Mouse (Mus musculus): ENCODE data around the gene Pex11b. TPM values are rescaled to one million over a fixed set of nuclear protein-coding genes. Genes with fewer than 3 reads are reported as not detected.
A peak's percentile ranks its signal among the peaks of the same experiment; 100 is the strongest.
"Not testable (repeated sequence)": the region's sequence is repeated elsewhere in the genome, so short reads cannot be mapped to it uniquely, and the experiment has no call there.

The Pex11b gene
- polyA plus RNA-seq, 1 experiment from 2014 or later = 54.2 TPM

DNA sequence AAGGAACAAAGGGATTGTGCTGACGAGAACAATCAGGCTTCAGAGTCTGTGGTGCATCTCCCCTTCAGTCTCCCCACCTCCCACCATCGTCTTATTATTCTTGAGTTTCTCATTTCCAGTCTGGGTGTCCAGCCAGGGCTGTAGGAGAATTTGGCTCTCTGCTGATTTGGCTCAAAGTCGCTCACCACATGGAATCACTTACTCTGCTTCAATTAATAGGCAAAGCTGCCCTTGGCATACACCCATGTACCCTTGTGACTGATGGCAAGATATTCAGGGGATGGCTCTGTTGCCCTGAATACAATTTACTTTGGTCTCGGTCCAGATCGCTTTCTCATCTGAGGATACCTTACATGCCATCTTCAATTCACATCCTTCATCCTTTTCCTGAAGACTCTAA lies 31.9 kb upstream of the Pex11b start:
- Histone ChIP-seq H3K27me3 (ENCODE audit: control insufficient read depth, insufficient read depth, low read depth, low read length) (peaks cover 6% of the 10 kb centered on the region), H3K4me1 (replicated peaks; ENCODE audit: control insufficient read depth, insufficient read depth, low read length) (peaks cover 12% of the 10 kb centered on the region; the same call in 1 of the 2 replicates), H3K9ac (ENCODE audit: low read length) (peak overlapping the region; percentile 82), H3K4me3 (ENCODE audit: low read length) (peak overlapping the region; percentile 70), H3K36me3 (ENCODE audit: control insufficient read depth, insufficient read depth, low read length) (no peaks in the 10 kb centered on the region), H3K4me2 (ENCODE audit: low read depth, low read length) (peak overlapping the region; percentile 69), H3K27ac (ENCODE audit: low read length) (peak overlapping the region; percentile 98), H3K9me3 (ENCODE audit: control insufficient read depth, low read length) (no peaks in the 10 kb centered on the region)
- no peak for ATAC-seq (ENCODE audit: low read depth)
- WGBS = 56% methylated on average over 5 of the region's 5 CpGs

DNA sequence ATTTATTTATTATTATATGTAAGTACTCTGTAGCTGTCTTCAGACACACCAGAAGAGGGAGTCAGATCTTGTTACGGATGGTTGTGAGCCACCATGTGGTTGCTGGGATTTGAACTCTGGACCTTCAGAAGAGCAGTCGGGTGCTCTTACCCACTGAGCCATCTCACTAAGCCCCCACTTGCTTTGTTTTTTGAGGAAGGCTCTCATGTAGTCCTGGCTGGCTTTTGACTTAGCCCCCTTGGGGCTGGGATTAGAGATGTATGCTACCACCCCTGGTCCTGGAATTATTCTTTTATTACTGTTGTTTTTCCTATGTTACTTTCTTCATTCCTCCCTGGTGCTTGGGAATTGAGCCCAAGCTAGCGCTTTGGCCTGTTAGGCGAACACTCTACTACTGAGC lies 29.2 kb upstream of the Pex11b start:
- not testable (repeated sequence) for H3K36me3 ChIP-seq (ENCODE audit: control insufficient read depth, insufficient read depth, low read length); H3K4me2 ChIP-seq (ENCODE audit: low read depth, low read length); H3K9me3 ChIP-seq (ENCODE audit: control insufficient read depth, low read length); H3K9ac ChIP-seq (ENCODE audit: low read length); ATAC-seq (ENCODE audit: low read depth); H3K27ac ChIP-seq (ENCODE audit: low read length); H3K4me3 ChIP-seq (ENCODE audit: low read length); H3K4me1 ChIP-seq (replicated peaks; ENCODE audit: control insufficient read depth, insufficient read depth, low read length); H3K27me3 ChIP-seq (ENCODE audit: control insufficient read depth, insufficient read depth, low read depth, low read length)
- WGBS = 87% methylated on average over 3 of the region's 4 CpGs

DNA sequence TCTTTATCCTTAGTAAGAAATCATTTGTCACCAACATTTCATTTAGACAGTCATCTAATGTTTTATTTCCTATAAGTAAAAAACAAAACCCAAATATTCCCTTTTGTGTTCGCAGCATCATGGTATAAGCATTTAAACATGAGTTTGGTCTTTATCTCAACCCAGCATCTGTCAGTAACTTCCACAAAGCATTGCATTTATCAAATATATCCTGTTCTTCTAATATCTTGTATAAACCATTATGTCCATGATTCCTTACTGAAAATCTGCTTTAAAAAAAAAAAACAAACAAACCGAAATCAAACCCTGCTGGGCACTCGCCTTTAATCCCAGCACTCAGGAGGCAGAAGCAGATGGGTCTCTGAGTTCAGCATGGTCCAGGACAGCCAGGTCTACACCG lies 28.6 kb upstream of the Pex11b start:
- Histone ChIP-seq H3K4me1 (replicated peaks; ENCODE audit: control insufficient read depth, insufficient read depth, low read length) (peaks cover 5% of the 10 kb centered on the region; the same call in 1 of the 2 replicates), H3K27me3 (ENCODE audit: control insufficient read depth, insufficient read depth, low read depth, low read length) (no peaks in the 10 kb centered on the region), H3K27ac (ENCODE audit: low read length) (no peak overlapping the region), H3K4me3 (ENCODE audit: low read length) (no peak overlapping the region), H3K36me3 (ENCODE audit: control insufficient read depth, insufficient read depth, low read length) (no peaks in the 10 kb centered on the region), H3K9me3 (ENCODE audit: control insufficient read depth, low read length) (no peaks in the 10 kb centered on the region), H3K4me2 (ENCODE audit: low read depth, low read length) (no peak overlapping the region), H3K9ac (ENCODE audit: low read length) (no peak overlapping the region)
- no peak for ATAC-seq (ENCODE audit: low read depth)
- 79% methylated on average over 4 of the region's 4 CpGs for WGBS

DNA sequence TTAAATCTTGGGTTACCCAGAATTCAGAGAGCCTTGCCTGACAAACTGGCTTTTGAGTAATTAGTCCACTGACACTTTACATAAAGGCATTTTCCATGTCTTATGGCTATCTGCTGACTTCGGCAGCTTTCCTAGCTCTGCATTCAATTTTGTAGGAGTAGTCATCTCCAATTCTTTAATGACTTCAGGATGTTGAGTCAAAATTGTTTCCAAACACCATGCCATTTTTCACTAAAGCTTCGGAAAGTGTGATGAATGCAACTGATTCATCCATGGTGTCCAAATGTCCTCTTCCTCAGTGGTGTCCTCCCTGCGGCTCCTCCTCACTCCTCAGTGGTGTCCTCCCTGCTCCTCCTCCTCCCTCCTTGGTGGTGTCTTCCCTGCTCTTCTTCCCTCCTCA lies 17.2 kb upstream of the Pex11b start:
- Histone ChIP-seq H3K4me2 (ENCODE audit: low read depth, low read length) (no peak overlapping the region), H3K36me3 (ENCODE audit: control insufficient read depth, insufficient read depth, low read length) (peaks cover 9% of the 10 kb centered on the region), H3K9me3 (ENCODE audit: control insufficient read depth, low read length) (no peaks in the 10 kb centered on the region), H3K4me3 (ENCODE audit: low read length) (no peak overlapping the region), H3K27ac (ENCODE audit: low read length) (no peak overlapping the region), H3K9ac (ENCODE audit: low read length) (no peak overlapping the region), H3K4me1 (replicated peaks; ENCODE audit: control insufficient read depth, insufficient read depth, low read length) (no peaks in the 10 kb centered on the region), H3K27me3 (ENCODE audit: control insufficient read depth, insufficient read depth, low read depth, low read length) (no peaks in the 10 kb centered on the region)
- ATAC-seq (ENCODE audit: low read depth) = no peak
- 87% methylated on average over 3 of the region's 3 CpGs for WGBS

DNA sequence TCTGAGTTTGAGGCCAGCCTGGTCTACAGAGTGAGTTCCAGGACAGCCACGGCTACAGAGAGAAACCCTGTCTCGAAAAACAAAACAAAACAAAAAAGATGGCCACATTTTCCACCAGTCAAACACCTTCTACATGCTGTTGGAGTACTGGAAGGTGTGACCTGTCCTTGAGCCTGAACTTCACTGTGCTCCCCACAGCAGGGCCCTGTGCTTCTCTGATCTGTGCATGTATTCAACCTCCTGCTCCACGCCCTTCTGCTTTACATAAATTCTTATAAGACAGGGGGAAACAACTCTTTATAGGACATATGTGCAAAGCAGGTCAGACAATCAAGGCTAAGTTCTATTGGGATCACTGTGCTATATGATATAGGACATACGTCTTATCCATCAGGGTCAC lies 12.0 kb upstream of the Pex11b start:
- ATAC-seq (ENCODE audit: low read depth) = no peak
- Histone ChIP-seq H3K9ac (ENCODE audit: low read length) (no peak overlapping the region), H3K4me3 (ENCODE audit: low read length) (no peak overlapping the region), H3K27me3 (ENCODE audit: control insufficient read depth, insufficient read depth, low read depth, low read length) (no peaks in the 10 kb centered on the region), H3K36me3 (ENCODE audit: control insufficient read depth, insufficient read depth, low read length) (peaks cover 10% of the 10 kb centered on the region), H3K4me2 (ENCODE audit: low read depth, low read length) (no peak overlapping the region), H3K9me3 (ENCODE audit: control insufficient read depth, low read length) (no peaks in the 10 kb centered on the region), H3K27ac (ENCODE audit: low read length) (no peak overlapping the region), H3K4me1 (replicated peaks; ENCODE audit: control insufficient read depth, insufficient read depth, low read length) (no peaks in the 10 kb centered on the region)
- WGBS = 79% methylated on average over 4 of the region's 4 CpGs

DNA sequence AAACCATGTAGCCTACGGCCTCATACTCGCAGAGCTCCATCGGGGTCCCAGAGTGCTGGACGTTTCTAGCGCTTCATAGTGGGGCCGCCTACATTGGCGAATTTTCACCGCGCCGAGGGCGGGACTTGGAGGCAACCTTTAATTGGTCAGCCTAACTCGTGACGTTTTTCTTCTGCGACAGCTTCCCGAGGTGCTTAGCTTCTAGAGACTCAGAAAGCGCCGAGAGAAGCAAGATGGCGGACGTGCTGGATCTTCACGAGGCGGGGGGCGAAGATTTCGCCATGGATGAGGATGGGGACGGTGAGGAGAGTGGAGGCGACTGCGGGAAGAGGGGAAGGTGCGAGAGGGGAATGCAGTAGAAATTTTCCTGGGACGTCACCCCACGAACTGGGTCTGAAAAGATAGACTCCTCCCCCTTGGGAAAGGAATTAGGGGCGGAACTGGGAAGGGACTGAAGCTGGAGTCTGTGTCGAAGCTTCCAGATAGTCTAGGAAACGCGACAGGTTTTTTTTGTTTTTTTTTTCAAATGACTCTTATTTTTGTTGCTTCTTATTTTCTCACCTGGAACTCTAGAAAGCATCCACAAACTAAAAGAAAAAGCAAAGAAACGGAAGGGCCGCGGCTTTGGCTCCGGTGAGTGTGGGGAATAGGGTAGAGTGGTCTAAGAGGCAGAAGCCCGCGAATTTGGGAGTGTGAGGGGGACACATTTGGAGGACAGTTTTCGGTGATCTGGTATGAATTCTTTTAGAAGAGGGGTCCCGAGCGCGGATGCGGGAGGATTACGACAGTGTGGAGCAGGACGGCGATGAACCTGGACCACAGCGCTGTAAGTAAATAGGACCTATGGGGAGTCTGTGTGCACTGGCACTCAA lies 5.2 kb upstream of the Pex11b start, which contains the start of gene Rbm8a:
Gene Rbm8a, plus strand, starts transcription at position 205 of the 872 bp plus-strand sequence.
- no peaks in the 10 kb centered on the region for H3K27me3 ChIP-seq (ENCODE audit: control insufficient read depth, insufficient read depth, low read depth, low read length)
- H3K9me3 ChIP-seq (ENCODE audit: control insufficient read depth, low read length) = no peaks in the 10 kb centered on the region
- ATAC-seq (ENCODE audit: low read depth) = peak; percentile 96
- peak within 1 kb of the TSS; percentile 83 for H3K9ac ChIP-seq (ENCODE audit: low read length)
- H3K4me3 ChIP-seq (ENCODE audit: low read length) = peak within 1 kb of the TSS; percentile 90
- peaks cover 14% of the 10 kb centered on the region for H3K36me3 ChIP-seq (ENCODE audit: control insufficient read depth, insufficient read depth, low read length)
- WGBS = under 1% methylated on average over 48 of the region's 48 CpGs
- H3K27ac ChIP-seq (ENCODE audit: low read length) = peak within 1 kb of the TSS; percentile 79
- H3K4me1 ChIP-seq (replicated peaks; ENCODE audit: control insufficient read depth, insufficient read depth, low read length) = peaks cover 12% of the 10 kb centered on the region; the same call in 1 of the 2 replicates
- peak within 1 kb of the TSS; percentile 95 for H3K4me2 ChIP-seq (ENCODE audit: low read depth, low read length)

DNA sequence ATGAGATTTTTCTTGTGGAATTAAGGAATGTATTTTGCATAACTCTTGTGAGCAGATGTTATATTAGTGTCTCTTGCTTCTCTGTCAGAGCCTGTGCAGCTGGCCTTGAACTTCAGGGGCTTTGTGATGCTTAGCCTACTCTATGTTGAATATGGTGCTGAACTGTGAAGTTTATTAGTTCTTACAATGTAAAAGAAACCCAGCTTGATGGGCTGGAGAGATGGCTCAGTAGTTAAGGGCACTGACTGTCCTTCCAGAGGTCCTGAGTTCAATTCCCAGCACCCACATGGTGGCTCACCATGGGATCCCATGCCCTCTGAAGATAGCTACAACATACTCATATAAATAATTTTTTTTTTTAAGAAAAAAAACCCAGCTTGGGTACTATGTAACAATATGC lies 3.1 kb upstream of the Pex11b start:
- H3K27me3 ChIP-seq (ENCODE audit: control insufficient read depth, insufficient read depth, low read depth, low read length) = no peaks in the 10 kb centered on the region
- H3K36me3 ChIP-seq (ENCODE audit: control insufficient read depth, insufficient read depth, low read length) = peaks cover 14% of the 10 kb centered on the region
- ATAC-seq (ENCODE audit: low read depth) = no peak
- no peak overlapping the region for H3K4me3 ChIP-seq (ENCODE audit: low read length)
- no peak overlapping the region for H3K9ac ChIP-seq (ENCODE audit: low read length)
- H3K9me3 ChIP-seq (ENCODE audit: control insufficient read depth, low read length) = no peaks in the 10 kb centered on the region
- peaks cover 23% of the 10 kb centered on the region for H3K4me1 ChIP-seq (replicated peaks; ENCODE audit: control insufficient read depth, insufficient read depth, low read length)
- H3K4me2 ChIP-seq (ENCODE audit: low read depth, low read length) = no peak overlapping the region
- no peak overlapping the region for H3K27ac ChIP-seq (ENCODE audit: low read length)

DNA sequence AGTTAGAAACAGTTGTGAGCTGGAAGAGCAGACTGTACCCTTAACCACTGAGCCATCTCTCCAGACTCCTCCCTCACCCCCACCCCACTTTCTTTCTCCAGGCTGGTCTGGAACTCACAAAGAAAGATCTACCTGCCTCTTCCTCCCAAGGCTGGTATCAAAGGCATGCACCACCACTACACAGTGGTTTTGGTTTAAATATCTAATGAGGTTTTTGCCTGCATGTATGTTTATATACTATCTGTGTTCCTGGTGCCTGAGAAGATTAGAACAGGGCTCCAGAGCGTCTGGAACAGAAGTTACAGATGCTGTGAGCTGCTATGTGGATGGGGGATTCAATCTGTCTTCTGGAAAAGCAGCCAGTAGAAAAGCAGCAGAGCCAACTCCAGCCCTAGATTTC lies 1.2 kb upstream of the Pex11b start:
- 61% methylated on average over 1 of the region's 1 CpGs for WGBS
- no peak for ATAC-seq (ENCODE audit: low read depth)
- Histone ChIP-seq H3K4me1 (replicated peaks; ENCODE audit: control insufficient read depth, insufficient read depth, low read length) (peaks cover 22% of the 10 kb centered on the region), H3K36me3 (ENCODE audit: control insufficient read depth, insufficient read depth, low read length) (peaks cover 20% of the 10 kb centered on the region), H3K9me3 (ENCODE audit: control insufficient read depth, low read length) (no peaks in the 10 kb centered on the region), H3K9ac (ENCODE audit: low read length) (no peak overlapping the region), H3K27ac (ENCODE audit: low read length) (no peak overlapping the region), H3K27me3 (ENCODE audit: control insufficient read depth, insufficient read depth, low read depth, low read length) (no peaks in the 10 kb centered on the region), H3K4me2 (ENCODE audit: low read depth, low read length) (no peak overlapping the region), H3K4me3 (ENCODE audit: low read length) (no peak overlapping the region)

DNA sequence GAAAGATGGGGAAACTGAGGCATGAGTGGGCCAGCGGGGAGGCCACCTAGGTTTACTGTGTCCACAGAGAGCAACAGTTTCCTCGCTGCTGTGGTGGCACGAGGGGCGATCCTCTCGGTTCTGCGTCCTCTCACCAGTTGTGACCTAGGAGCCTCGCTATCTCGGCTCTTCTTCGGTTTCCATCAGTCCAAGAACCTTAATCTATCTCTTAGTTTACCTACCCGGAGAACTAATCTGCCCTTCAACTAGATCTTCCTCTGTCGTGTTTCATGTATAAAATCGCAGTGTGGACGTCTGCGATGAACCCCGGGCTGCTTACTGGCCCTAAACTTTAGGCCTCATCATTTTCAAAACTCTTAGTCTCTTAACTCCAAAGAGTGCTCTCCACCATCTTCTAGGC lies 730 bp downstream of the Pex11b start:
- Histone ChIP-seq H3K36me3 (ENCODE audit: control insufficient read depth, insufficient read depth, low read length) (peaks cover 31% of the 10 kb centered on the region), H3K4me3 (ENCODE audit: low read length) (peak overlapping the region; percentile 79), H3K27me3 (ENCODE audit: control insufficient read depth, insufficient read depth, low read depth, low read length) (no peaks in the 10 kb centered on the region), H3K27ac (ENCODE audit: low read length) (peak overlapping the region; percentile 87), H3K9ac (ENCODE audit: low read length) (peak overlapping the region; percentile 91), H3K4me2 (ENCODE audit: low read depth, low read length) (peak overlapping the region; percentile 62), H3K4me1 (replicated peaks; ENCODE audit: control insufficient read depth, insufficient read depth, low read length) (peaks cover 15% of the 10 kb centered on the region), H3K9me3 (ENCODE audit: control insufficient read depth, low read length) (no peaks in the 10 kb centered on the region)
- WGBS = 8% methylated on average over 15 of the region's 15 CpGs
- ATAC-seq (ENCODE audit: low read depth) = no peak; the same call in 1 of the 2 replicates

All from lung, embryonic 16.5 days (tissue).